Mouse (Mus musculus): ENCODE data around the gene Dock10. TPM values are rescaled to one million over a fixed set of nuclear protein-coding genes. Genes with fewer than 3 reads are reported as not detected.
A peak's percentile ranks its signal among the peaks of the same experiment; 100 is the strongest.

Gene Dock10
- total and polyA plus RNA-seq, 2 experiments from 2014 or later, result 1.2 to 5.2 TPM

GRCm38 (mm10) chr1:80606131-80606754 lies 152.1 kb downstream of the Dock10 start:
- H3K4me2 ChIP-seq (ENCODE audit: low read depth, low read length), result no peak overlapping the region
- WGBS, result 52% methylated on average over 8 of the region's 8 CpGs
- no peaks in the 10 kb centered on the region for H3K9me3 ChIP-seq (replicated peaks; ENCODE audit: control insufficient read depth, low read length)
- H3K4me3 ChIP-seq (ENCODE audit: low read depth, low read length), result no peak overlapping the region
- no peaks in the 10 kb centered on the region for H3K36me3 ChIP-seq (replicated peaks; ENCODE audit: control insufficient read depth, insufficient read depth, low read length)
- DNase-seq (ENCODE audit: low spot score) (no peak), ATAC-seq (ENCODE audit: insufficient read depth, low read depth) (no peak)
- H3K9ac ChIP-seq (replicated peaks; ENCODE audit: low read depth, low read length), result no peak overlapping the region
- no peak overlapping the region for H3K27ac ChIP-seq (ENCODE audit: low read depth)
- H3K4me1 ChIP-seq (ENCODE audit: control insufficient read depth, insufficient read depth), result no peaks in the 10 kb centered on the region
- TF ChIP-seq CTCF (IDR thresholded peaks at IDR 0.05; ENCODE audit: low read depth), result no peak
- TF ChIP-seq EP300 (IDR thresholded peaks at IDR 0.05; ENCODE audit: low read depth), result no peak
- H3K27me3 ChIP-seq (ENCODE audit: control insufficient read depth, insufficient read depth, low read length), result no peaks in the 10 kb centered on the region

- no peak for DNase-seq (ENCODE audit: low spot score)
- no peaks in the 10 kb centered on the region for H3K4me1 ChIP-seq (ENCODE audit: control insufficient read depth, insufficient read depth)
- ATAC-seq (ENCODE audit: insufficient read depth, low read depth), result no peak
- WGBS, result 72% methylated on average over 2 of the region's 2 CpGs
- H3K9ac ChIP-seq (replicated peaks; ENCODE audit: low read depth, low read length), result no peak overlapping the region
- TF ChIP-seq CTCF (IDR thresholded peaks at IDR 0.05; ENCODE audit: low read depth) (no peak), EP300 (IDR thresholded peaks at IDR 0.05; ENCODE audit: low read depth) (no peak)
- H3K4me3 ChIP-seq (ENCODE audit: low read depth, low read length), result no peak overlapping the region
- H3K9me3 ChIP-seq (replicated peaks; ENCODE audit: control insufficient read depth, low read length), result no peaks in the 10 kb centered on the region
- H3K4me2 ChIP-seq (ENCODE audit: low read depth, low read length), result no peak overlapping the region
- no peaks in the 10 kb centered on the region for H3K36me3 ChIP-seq (replicated peaks; ENCODE audit: control insufficient read depth, insufficient read depth, low read length)
- no peaks in the 10 kb centered on the region for H3K27me3 ChIP-seq (ENCODE audit: control insufficient read depth, insufficient read depth, low read length)
- H3K27ac ChIP-seq (ENCODE audit: low read depth), result no peak overlapping the region
Measured at GRCm38 (mm10) chr1:80604332-80604731, 154.0 kb downstream of the Dock10 start.

GRCm38 (mm10) chr1:80603081-80603480 lies 155.2 kb downstream of the Dock10 start:
- WGBS, result 85% methylated on average over 2 of the region's 2 CpGs
- Histone ChIP-seq H3K4me3 (ENCODE audit: low read depth, low read length) (no peak overlapping the region), H3K36me3 (replicated peaks; ENCODE audit: control insufficient read depth, insufficient read depth, low read length) (no peaks in the 10 kb centered on the region), H3K27me3 (ENCODE audit: control insufficient read depth, insufficient read depth, low read length) (no peaks in the 10 kb centered on the region), H3K4me1 (ENCODE audit: control insufficient read depth, insufficient read depth) (no peaks in the 10 kb centered on the region), H3K27ac (ENCODE audit: low read depth) (no peak overlapping the region), H3K4me2 (ENCODE audit: low read depth, low read length) (no peak overlapping the region), H3K9me3 (replicated peaks; ENCODE audit: control insufficient read depth, low read length) (no peaks in the 10 kb centered on the region), H3K9ac (replicated peaks; ENCODE audit: low read depth, low read length) (no peak overlapping the region)
- no peak for DNase-seq (ENCODE audit: low spot score)
- no peak for ATAC-seq (ENCODE audit: insufficient read depth, low read depth)
- TF ChIP-seq CTCF (IDR thresholded peaks at IDR 0.05; ENCODE audit: low read depth), result no peak
- TF ChIP-seq EP300 (IDR thresholded peaks at IDR 0.05; ENCODE audit: low read depth), result no peak

- Histone ChIP-seq H3K4me3 (ENCODE audit: low read depth, low read length) (no peak overlapping the region), H3K27me3 (ENCODE audit: control insufficient read depth, insufficient read depth, low read length) (no peaks in the 10 kb centered on the region), H3K27ac (ENCODE audit: low read depth) (no peak overlapping the region), H3K36me3 (replicated peaks; ENCODE audit: control insufficient read depth, insufficient read depth, low read length) (no peaks in the 10 kb centered on the region), H3K9me3 (replicated peaks; ENCODE audit: control insufficient read depth, low read length) (no peaks in the 10 kb centered on the region), H3K4me1 (ENCODE audit: control insufficient read depth, insufficient read depth) (no peaks in the 10 kb centered on the region), H3K9ac (replicated peaks; ENCODE audit: low read depth, low read length) (no peak overlapping the region), H3K4me2 (ENCODE audit: low read depth, low read length) (no peak overlapping the region)
- no peak for TF ChIP-seq CTCF (IDR thresholded peaks at IDR 0.05; ENCODE audit: low read depth)
- no peak for TF ChIP-seq EP300 (IDR thresholded peaks at IDR 0.05; ENCODE audit: low read depth)
- 73% methylated on average over 5 of the region's 5 CpGs for WGBS
- DNase-seq (ENCODE audit: low spot score) (no peak), ATAC-seq (ENCODE audit: insufficient read depth, low read depth) (no peak)
Measured at GRCm38 (mm10) chr1:80583281-80583680, 175.0 kb downstream of the Dock10 start.

- Histone ChIP-seq H3K27me3 (ENCODE audit: control insufficient read depth, insufficient read depth, low read length) (no peaks in the 10 kb centered on the region), H3K4me1 (ENCODE audit: control insufficient read depth, insufficient read depth) (no peaks in the 10 kb centered on the region), H3K4me3 (ENCODE audit: low read depth, low read length) (no peak overlapping the region), H3K4me2 (ENCODE audit: low read depth, low read length) (no peak overlapping the region), H3K9ac (replicated peaks; ENCODE audit: low read depth, low read length) (no peak overlapping the region), H3K9me3 (replicated peaks; ENCODE audit: control insufficient read depth, low read length) (no peaks in the 10 kb centered on the region), H3K36me3 (replicated peaks; ENCODE audit: control insufficient read depth, insufficient read depth, low read length) (no peaks in the 10 kb centered on the region), H3K27ac (ENCODE audit: low read depth) (no peak overlapping the region)
- WGBS, result 70% methylated on average over 3 of the region's 3 CpGs
- no peak for TF ChIP-seq CTCF (IDR thresholded peaks at IDR 0.05; ENCODE audit: low read depth)
- TF ChIP-seq EP300 (IDR thresholded peaks at IDR 0.05; ENCODE audit: low read depth), result no peak
- no peak for DNase-seq (ENCODE audit: low spot score)
- ATAC-seq (ENCODE audit: insufficient read depth, low read depth), result no peak
Measured at GRCm38 (mm10) chr1:80582186-80582585, 176.1 kb downstream of the Dock10 start.

- H3K4me2 ChIP-seq (ENCODE audit: low read depth, low read length), result no peak overlapping the region
- H3K9me3 ChIP-seq (replicated peaks; ENCODE audit: control insufficient read depth, low read length), result no peaks in the 10 kb centered on the region
- H3K27me3 ChIP-seq (ENCODE audit: control insufficient read depth, insufficient read depth, low read length), result no peaks in the 10 kb centered on the region
- ATAC-seq (ENCODE audit: insufficient read depth, low read depth) (no peak), DNase-seq (ENCODE audit: low spot score) (no peak)
- H3K4me1 ChIP-seq (ENCODE audit: control insufficient read depth, insufficient read depth), result no peaks in the 10 kb centered on the region
- 86% methylated on average over 2 of the region's 2 CpGs for WGBS
- H3K4me3 ChIP-seq (ENCODE audit: low read depth, low read length), result no peak overlapping the region
- no peak overlapping the region for H3K27ac ChIP-seq (ENCODE audit: low read depth)
- H3K9ac ChIP-seq (replicated peaks; ENCODE audit: low read depth, low read length), result no peak overlapping the region
- H3K36me3 ChIP-seq (replicated peaks; ENCODE audit: control insufficient read depth, insufficient read depth, low read length), result no peaks in the 10 kb centered on the region
- TF ChIP-seq CTCF (IDR thresholded peaks at IDR 0.05; ENCODE audit: low read depth) (peak; percentile 34), EP300 (IDR thresholded peaks at IDR 0.05; ENCODE audit: low read depth) (no peak)
Measured at GRCm38 (mm10) chr1:80576898-80577297, 181.4 kb downstream of the Dock10 start.

Data from heart, postnatal 0 days (tissue).